In the genomic region with DNA sequence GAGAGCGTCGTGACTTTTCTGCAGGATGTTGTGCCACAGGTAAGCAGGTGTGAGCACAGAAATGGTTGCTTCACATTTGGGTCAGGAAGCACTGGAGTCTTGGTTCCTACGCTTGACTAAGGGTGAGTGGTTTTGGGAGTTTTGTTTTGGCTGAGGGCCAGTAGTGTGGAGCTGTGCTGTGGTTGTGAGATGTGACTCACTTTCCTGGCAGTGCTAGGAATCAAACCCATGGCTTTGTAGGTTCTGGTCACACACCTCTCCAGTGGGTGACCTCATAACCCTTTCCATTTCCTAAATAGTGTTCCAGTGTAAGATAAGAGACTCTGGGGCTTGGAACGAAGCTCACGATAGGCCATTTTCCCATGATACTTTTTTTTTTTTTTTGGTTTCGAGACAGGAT, we compare ENCODE assay signal across 22 mouse cellular contexts. TPM values are rescaled to one million over a fixed set of nuclear protein-coding genes. Genes with fewer than 3 reads are reported as not detected.
DNase-seq lines count a peak whose midpoint lies in the region; TF ChIP-seq lines count a peak whose summit lies in the region.
"Had no signal": no experiment of that assay in that cellular context is flagged by ENCODE, and none has a peak within 500 bp of the region (broad histone marks: within the 10 kb centered on the region; RNA-seq: fewer than 3 reads in every experiment).

No protein-coding gene starts in this region.

- intact Hi-C loops in left cerebral cortex, adult 2 months (cut with DNase I): no loop called here
- intact Hi-C loops in left cerebral cortex, postnatal 25 days (cut with DNase I): no loop called here

- peak; percentile 54 for DNase-seq in 3T3-L1 (ENCODE audit: low read depth, low spot score)
- DNase-seq in NIH3T3 (ENCODE audit: low read depth): peak; percentile 43
- DNase-seq in left cerebral cortex, adult 2 months (ENCODE audit: extremely low spot score in 1 of 2, low spot score in 2 of 2): no peak
- DNase-seq in ovary, postnatal 14 days (ENCODE audit: low spot score): no peak
- no peak for DNase-seq in left cerebral cortex, postnatal 25 days (ENCODE audit: low spot score in 2 of 2)
- DNase-seq: adrenal gland, adult 2 months; adrenal gland, postnatal 10 days; adrenal gland, postnatal 25 days; B cell, adult 2 months; cerebellum, adult 11 months; cerebellum, adult 18-20 months; cerebellum, adult 8-10 months; cerebellum, adult 9-11 months; cerebellum, postnatal 14 days; cerebellum, postnatal 36 days; embryo, embryonic 11 days; forebrain, postnatal 0 days had no signal

- no peak for TF ChIP-seq CTCF in left cerebral cortex, adult 2 months (IDR thresholded peaks at IDR 0.05)

- no peak overlapping the region for H3K4me3 ChIP-seq in left cerebral cortex, adult 2 months
- H3K4me3 ChIP-seq: embryonic facial prominence, embryonic 13.5 days; embryonic facial prominence, embryonic 15.5 days; erythroblast, embryonic 14.5 days; forebrain, embryonic 13.5 days; forebrain, embryonic 15.5 days had no signal

- no peak overlapping the region for H3K27ac ChIP-seq in left cerebral cortex, adult 2 months
- H3K27ac ChIP-seq: embryonic facial prominence, embryonic 13.5 days; embryonic facial prominence, embryonic 15.5 days; forebrain, embryonic 13.5 days; forebrain, embryonic 15.5 days had no signal

RNA-seq across cellular contexts. Expression of gene Bcas3, which starts 6.7 kb away (rescaled TPM):
- total RNA-seq in left cerebral cortex, adult 2 months (2021): 10 to 100 TPM; 69.1 to 73.0 TPM
- total RNA-seq in left cerebral cortex, postnatal 25 days (2021): 10 to 100 TPM; 65.4 to 69.7 TPM

RNA-seq across cellular contexts. Expression of gene Ppm1d, which starts 48.6 kb away (rescaled TPM):
- 10 to 100 TPM; 17.7 to 18.0 TPM for total RNA-seq in left cerebral cortex, adult 2 months (2021)
- total RNA-seq in left cerebral cortex, postnatal 25 days (2021): 10 to 100 TPM; 17.8 to 18.5 TPM

Comparison
In these comparisons a context has a peak if more than half of its experiments do, and no peak if none do; other contexts are left out.
1. DNase-seq: peak in 3T3-L1 (single experiment) and NIH3T3 (single experiment); none in left cerebral cortex, adult 2 months (0 of 2), ovary, postnatal 14 days (single experiment) and left cerebral cortex, postnatal 25 days (0 of 2).